Mouse (Mus musculus) hindbrain, embryonic 14.5 days (tissue): ENCODE measurements around the gene Reps1. TPM values are rescaled to one million over a fixed set of nuclear protein-coding genes. Genes with fewer than 3 reads are reported as not detected.
A peak's percentile ranks its signal among the peaks of the same experiment; 100 is the strongest.

Experiments
- ATAC-seq: fragments of 200-750 bp; cut with Nextera tagmentation; 2 replicates; pipeline ENCODE4 v1.8.0; 2017; ENCODE audit warnings: moderate number of reproducible peaks, mild to moderate bottlenecking, moderate TSS enrichment, moderate library complexity; ENCODE audit not compliant: low FRiP score
- DNase-seq: peaks from one replicate; pipeline ENCODE4 v3.0.0-alpha.2; 2015; ENCODE audit warnings: low spot score
- H3K27ac ChIP-seq: fragments of 300-500 bp; sonication (generic); 2 replicates; pipeline ENCODE4 v1.5.1; 2014; ENCODE audit warnings: mild to moderate bottlenecking, moderate library complexity
- H3K27me3 ChIP-seq: fragments of 300-500 bp; sonication (generic); 2 replicates; pipeline ENCODE4 v1.6.1; 2014; ENCODE audit warnings: mild to moderate bottlenecking, low read length, mixed read lengths; ENCODE audit not compliant: control insufficient read depth, insufficient read depth
- H3K36me3 ChIP-seq: fragments of 300-500 bp; sonication (generic); replicated peaks from 2 replicates; pipeline ENCODE4 v1.6.1; 2014; ENCODE audit not compliant: control insufficient read depth, insufficient read depth
- H3K4me1 ChIP-seq: fragments of 300-500 bp; sonication (generic); replicated peaks from 2 replicates; pipeline ENCODE4 v1.6.1; 2014; ENCODE audit warnings: antibody characterized with exemption, low read length, mixed read lengths; ENCODE audit not compliant: control insufficient read depth, insufficient read depth
- H3K4me2 ChIP-seq: fragments of 300-500 bp; sonication (generic); replicated peaks from 2 replicates; pipeline ENCODE4 v1.6.1; 2014; ENCODE audit warnings: mild to moderate bottlenecking, moderate library complexity
- H3K4me3 ChIP-seq: fragments of 300-500 bp; sonication (generic); replicated peaks from 2 replicates; pipeline ENCODE4 v1.5.1; 2014; ENCODE audit warnings: mild to moderate bottlenecking, low read length
- H3K9ac ChIP-seq: fragments of 300-500 bp; sonication (generic); 2 replicates; pipeline ENCODE4 v1.6.1; 2014
- H3K9me3 ChIP-seq: fragments of 300-500 bp; sonication (generic); 2 replicates; pipeline ENCODE4 v1.6.1; 2016; ENCODE audit warnings: low read length; ENCODE audit not compliant: control insufficient read depth
- WGBS: fragments of 180-500 bp; shearing (Covaris S2); extraction: QIAGEN DNeasy Blood & Tissue Kit; methylation state at CpG from one replicate; pipeline ENCODE4 v1.1.7; 2014; 5-methylcytosine and 5-hydroxymethylcytosine counted together
- polyA plus RNA-seq: library from polyadenylated mRNA; unstranded; fragments of >200 nt; fragmentation: Nextera tagmentation; extraction: Ambion mirVana; gene quantifications from 2 replicates; pipeline ENCODE4 v1.2.1, GENCODE M21; 2014

Reps1 gene
- polyA plus RNA-seq, 1 experiment from 2014 or later: 22.5 TPM

DNA sequence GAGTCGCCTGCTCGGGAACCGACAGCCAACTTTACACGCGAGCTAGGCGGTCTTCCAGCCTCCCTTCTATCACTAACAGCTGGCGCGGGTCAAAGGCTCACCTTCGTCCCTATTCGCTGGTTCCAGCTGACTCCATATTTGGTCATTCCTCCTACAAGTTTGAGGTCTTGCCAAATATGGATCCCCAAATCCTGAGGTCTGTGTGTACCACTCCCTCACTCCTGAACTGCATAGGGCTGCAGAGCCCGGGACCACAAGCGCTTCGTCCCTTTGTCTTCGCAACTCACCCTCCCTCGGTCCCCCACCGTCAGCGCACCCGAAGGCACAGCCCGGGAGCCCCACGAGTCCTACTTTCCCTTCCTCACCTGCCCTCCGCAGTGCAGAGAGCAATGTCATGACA is 33.3 kb upstream of the Reps1 start:
- peak overlapping the region; percentile 70 for H3K4me3 ChIP-seq
- H3K4me2 ChIP-seq: peak overlapping the region; percentile 62
- H3K27me3 ChIP-seq: no peaks in the 10 kb centered on the region
- DNase-seq: peak; percentile 72
- no peaks in the 10 kb centered on the region for H3K9me3 ChIP-seq
- peak overlapping the region; percentile 94 for H3K9ac ChIP-seq
- H3K27ac ChIP-seq: peak overlapping the region; percentile 92
- 0 out of 2 replicates have a peak, but pooled peaks cover 6% of the 10 kb centered on the region for H3K4me1 ChIP-seq
- ATAC-seq: peak; percentile 87
- 0% methylated on average over 21 of the region's 21 CpGs for WGBS
- H3K36me3 ChIP-seq: peaks cover 12% of the 10 kb centered on the region

GRCm38 (mm10) chr10:18022741-18023347 is 32.8 kb upstream of the Reps1 start, which contains the start of gene Abracl:
TSS of gene Abracl (minus strand) at chr10:18023288.
- DNase-seq (peak; percentile 67), ATAC-seq (peak; percentile 95)
- Histone ChIP-seq H3K4me1 (0 out of 2 replicates have a peak, but pooled peaks cover 6% of the 10 kb centered on the region), H3K4me2 (peak within 1 kb of the TSS; percentile 62), H3K27me3 (no peaks in the 10 kb centered on the region), H3K4me3 (peak within 1 kb of the TSS; percentile 70), H3K27ac (peak within 1 kb of the TSS; percentile 92), H3K36me3 (peaks cover 7% of the 10 kb centered on the region), H3K9ac (peak within 1 kb of the TSS; percentile 94), H3K9me3 (no peaks in the 10 kb centered on the region)
- WGBS: 0% methylated on average over 37 of the region's 37 CpGs

GRCm38 (mm10) chr10:18034408-18034807 is 21.3 kb upstream of the Reps1 start:
- 90% methylated on average over 4 of the region's 4 CpGs for WGBS

DNA sequence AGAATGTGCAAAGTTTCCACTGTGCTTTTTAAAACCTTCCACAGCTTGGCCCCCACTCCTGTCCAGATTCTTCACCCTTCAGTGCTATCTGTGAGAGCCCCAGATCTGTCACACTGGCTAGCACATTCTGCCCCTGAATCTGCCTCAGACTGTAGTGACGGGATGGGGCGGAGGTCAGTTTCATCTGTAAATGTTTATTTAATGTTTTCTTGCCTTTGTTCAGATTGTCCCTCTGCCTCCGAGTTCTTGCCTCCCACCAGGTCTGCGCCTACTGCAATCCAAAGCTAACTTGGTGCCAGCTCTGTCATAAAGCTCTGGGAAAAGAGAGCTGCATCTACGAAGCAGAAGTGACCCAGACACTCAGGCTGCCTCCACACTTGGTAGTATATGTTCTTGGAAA is 18.8 kb upstream of the Reps1 start:
- H3K27ac ChIP-seq: no peak overlapping the region
- H3K4me1 ChIP-seq: no peaks in the 10 kb centered on the region
- H3K36me3 ChIP-seq: no peaks in the 10 kb centered on the region
- H3K4me3 ChIP-seq: no peak overlapping the region
- WGBS: 82% methylated on average over 5 of the region's 5 CpGs
- H3K9ac ChIP-seq: no peak overlapping the region
- H3K9me3 ChIP-seq: no peaks in the 10 kb centered on the region
- no peak overlapping the region for H3K4me2 ChIP-seq
- no peak for DNase-seq
- no peak for ATAC-seq
- H3K27me3 ChIP-seq: no peaks in the 10 kb centered on the region

More at GRCm38 (mm10) chr10:18034408-18034807, 21.3 kb upstream of the Reps1 start:
- no peaks in the 10 kb centered on the region for H3K9me3 ChIP-seq
- H3K36me3 ChIP-seq: no peaks in the 10 kb centered on the region
- no peak overlapping the region for H3K4me2 ChIP-seq
- ATAC-seq (no peak), DNase-seq (no peak)
- no peaks in the 10 kb centered on the region for H3K4me1 ChIP-seq
- no peak overlapping the region for H3K27ac ChIP-seq
- H3K9ac ChIP-seq: no peak overlapping the region
- H3K27me3 ChIP-seq: no peaks in the 10 kb centered on the region
- no peak overlapping the region for H3K4me3 ChIP-seq

DNA sequence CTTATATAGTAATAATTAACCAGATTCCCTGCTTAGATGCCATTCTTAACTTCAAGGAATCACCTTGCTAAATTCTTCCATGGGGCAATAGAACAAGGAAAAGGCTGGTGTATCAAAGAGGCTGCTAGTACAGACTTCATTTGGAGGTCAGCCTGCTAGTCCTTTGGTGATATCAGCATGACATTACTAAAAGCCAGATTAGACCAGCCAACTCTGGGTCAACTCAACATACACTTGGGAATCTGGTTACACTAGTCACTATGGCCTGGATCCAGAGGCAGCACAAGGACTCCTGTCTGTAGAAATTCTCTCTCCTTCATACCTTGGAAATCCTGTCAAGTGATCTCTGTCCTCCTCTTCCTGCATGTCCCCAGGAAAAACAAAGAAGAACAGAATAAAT is 9.3 kb upstream of the Reps1 start:
- no peak overlapping the region for H3K27ac ChIP-seq
- H3K9me3 ChIP-seq: no peaks in the 10 kb centered on the region
- DNase-seq: no peak
- no peak overlapping the region for H3K4me2 ChIP-seq
- H3K4me1 ChIP-seq: no peaks in the 10 kb centered on the region
- no peak for ATAC-seq
- no peaks in the 10 kb centered on the region for H3K27me3 ChIP-seq
- no peaks in the 10 kb centered on the region for H3K36me3 ChIP-seq
- no peak overlapping the region for H3K4me3 ChIP-seq
- no peak overlapping the region for H3K9ac ChIP-seq

DNA sequence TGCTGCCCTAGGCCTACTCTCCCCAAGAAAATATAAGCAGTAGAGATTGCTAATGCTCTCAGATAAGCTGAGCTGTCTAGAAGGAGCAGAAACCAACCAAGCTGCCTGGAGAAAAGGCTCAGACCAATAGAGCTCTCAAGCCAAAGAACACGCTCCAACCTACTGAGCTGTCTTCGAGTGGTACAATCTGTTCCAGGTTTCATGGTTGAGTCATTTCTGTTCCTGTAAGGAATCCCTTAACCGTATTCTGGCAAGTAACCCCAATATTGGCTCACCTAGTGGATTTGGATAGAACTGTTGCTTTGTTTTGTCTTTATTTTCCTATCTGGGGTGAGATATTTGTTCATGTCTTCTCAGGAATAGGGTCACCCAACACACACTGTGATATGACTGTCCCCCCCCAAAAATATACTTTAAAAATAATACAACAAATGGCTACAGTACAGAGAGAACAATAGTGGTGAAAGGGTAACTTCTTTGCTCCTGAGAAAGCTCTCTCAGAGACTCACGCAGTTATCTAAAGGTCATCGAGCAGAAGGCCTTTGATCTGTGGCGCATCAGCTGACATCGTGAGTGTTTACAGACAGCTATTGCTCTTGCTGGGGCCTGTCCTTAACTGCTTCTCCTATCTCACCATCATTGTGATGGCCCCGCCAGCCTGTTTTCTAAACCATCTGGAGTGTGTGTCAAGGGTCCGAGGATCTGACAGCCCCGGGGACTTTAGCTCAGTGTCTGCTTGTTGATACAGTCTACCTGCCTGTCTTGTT is 8.1 kb upstream of the Reps1 start:
- ATAC-seq (no peak), DNase-seq (no peak)
- H3K4me3 ChIP-seq: no peak overlapping the region
- no peaks in the 10 kb centered on the region for H3K27me3 ChIP-seq
- no peaks in the 10 kb centered on the region for H3K9me3 ChIP-seq
- H3K4me2 ChIP-seq: no peak overlapping the region
- H3K9ac ChIP-seq: no peak overlapping the region
- 81% methylated on average over 10 of the region's 10 CpGs for WGBS
- no peaks in the 10 kb centered on the region for H3K4me1 ChIP-seq
- no peaks in the 10 kb centered on the region for H3K36me3 ChIP-seq
- no peak overlapping the region for H3K27ac ChIP-seq

DNA sequence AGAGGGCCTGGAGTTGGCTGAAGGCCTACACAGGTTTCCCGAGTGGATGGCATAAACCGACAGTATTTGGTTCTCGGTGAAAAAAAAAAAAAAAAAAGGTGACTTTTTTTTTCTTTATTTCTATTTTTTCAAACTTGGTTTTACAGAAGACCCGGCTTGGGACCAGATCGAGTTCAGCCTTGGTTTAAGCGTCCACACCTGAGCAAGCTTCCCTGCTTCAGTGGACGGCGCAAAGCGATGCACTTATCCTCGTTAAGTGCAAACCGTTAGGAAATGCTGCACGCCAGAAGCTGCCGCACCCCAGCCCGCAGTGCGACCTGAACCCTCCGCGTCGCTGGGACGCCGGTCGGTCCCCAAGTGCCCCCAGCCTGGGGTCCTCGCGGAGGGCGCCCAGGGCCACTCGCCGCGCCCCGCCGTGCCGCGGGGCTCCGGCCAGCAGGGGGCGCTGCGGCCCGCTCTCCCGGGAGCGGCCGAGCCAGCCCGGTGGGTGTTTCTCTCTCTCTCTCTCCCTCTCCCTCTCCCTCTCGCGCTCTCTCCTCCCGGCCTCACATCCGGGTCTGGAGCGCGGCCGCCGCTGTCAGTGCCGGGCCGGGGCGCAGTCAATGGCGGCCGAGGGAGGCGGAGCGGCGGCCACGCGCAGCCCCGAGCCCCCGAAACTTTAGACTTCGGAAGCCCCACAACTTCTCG is 509 bp upstream of the Reps1 start:
- H3K27me3 ChIP-seq: no peaks in the 10 kb centered on the region
- no peaks in the 10 kb centered on the region for H3K9me3 ChIP-seq
- H3K27ac ChIP-seq: peak overlapping the region; percentile 96
- ATAC-seq (peak; percentile 98), DNase-seq (peak; percentile 84)
- peak overlapping the region; percentile 71 for H3K4me2 ChIP-seq
- H3K4me3 ChIP-seq: peak overlapping the region; percentile 100
- no peaks in the 10 kb centered on the region for H3K36me3 ChIP-seq
- H3K4me1 ChIP-seq: peaks cover 26% of the 10 kb centered on the region
- H3K9ac ChIP-seq: peak overlapping the region; percentile 98
- 2% methylated on average over 58 of the region's 61 CpGs for WGBS

GRCm38 (mm10) chr10:18056391-18056745 is 707 bp downstream of the Reps1 start:
- Histone ChIP-seq H3K27me3 (no peaks in the 10 kb centered on the region), H3K4me1 (peaks cover 26% of the 10 kb centered on the region), H3K36me3 (no peaks in the 10 kb centered on the region), H3K4me3 (peak overlapping the region; percentile 100), H3K9me3 (no peaks in the 10 kb centered on the region), H3K9ac (peak overlapping the region; percentile 98), H3K27ac (peak overlapping the region; percentile 96), H3K4me2 (peak overlapping the region; percentile 71)
- DNase-seq (no peak), ATAC-seq (no peak)
- WGBS: 0% methylated on average over 8 of the region's 8 CpGs

DNA sequence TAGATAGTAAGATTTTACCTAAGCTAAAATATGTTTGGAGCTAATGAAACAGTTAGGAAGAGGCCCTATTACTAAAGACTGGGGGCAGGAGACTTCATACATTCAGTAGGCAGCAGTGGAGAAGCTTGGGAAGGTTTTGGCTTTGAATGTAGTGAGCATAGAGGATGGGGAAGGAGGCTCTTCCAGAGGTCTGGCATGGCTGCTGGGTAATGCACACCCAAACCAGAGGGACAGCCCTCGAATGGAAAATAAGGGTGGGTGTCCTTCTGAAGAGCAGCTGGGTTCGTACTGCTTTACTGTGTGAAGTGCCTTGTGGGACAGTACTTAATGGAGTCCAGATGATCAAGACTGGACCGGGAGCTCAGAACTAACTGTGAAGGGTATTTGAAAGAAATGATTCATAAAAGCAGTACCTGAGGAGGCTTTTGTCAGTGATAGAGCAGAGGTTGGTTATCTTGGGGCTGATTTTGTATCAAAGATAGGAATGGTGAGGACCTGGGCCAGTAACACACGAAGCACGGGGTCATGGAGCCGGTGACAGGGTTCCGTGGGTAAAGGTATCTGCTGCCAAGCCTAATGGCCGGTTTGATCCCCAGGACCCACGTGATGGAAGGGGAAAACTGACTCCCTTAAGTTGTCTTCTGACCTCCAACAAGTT is 3.1 kb downstream of the Reps1 start:
- DNase-seq (no peak), ATAC-seq (no peak)
- Histone ChIP-seq H3K36me3 (no peaks in the 10 kb centered on the region), H3K4me2 (no peak overlapping the region), H3K4me3 (no peak overlapping the region), H3K27me3 (no peaks in the 10 kb centered on the region), H3K4me1 (peaks cover 26% of the 10 kb centered on the region), H3K27ac (no peak overlapping the region), H3K9me3 (no peaks in the 10 kb centered on the region), H3K9ac (no peak overlapping the region)
- WGBS: 94% methylated on average over 9 of the region's 9 CpGs
